9 mouse cellular contexts compared by ENCODE assay signal in the genomic region with DNA sequence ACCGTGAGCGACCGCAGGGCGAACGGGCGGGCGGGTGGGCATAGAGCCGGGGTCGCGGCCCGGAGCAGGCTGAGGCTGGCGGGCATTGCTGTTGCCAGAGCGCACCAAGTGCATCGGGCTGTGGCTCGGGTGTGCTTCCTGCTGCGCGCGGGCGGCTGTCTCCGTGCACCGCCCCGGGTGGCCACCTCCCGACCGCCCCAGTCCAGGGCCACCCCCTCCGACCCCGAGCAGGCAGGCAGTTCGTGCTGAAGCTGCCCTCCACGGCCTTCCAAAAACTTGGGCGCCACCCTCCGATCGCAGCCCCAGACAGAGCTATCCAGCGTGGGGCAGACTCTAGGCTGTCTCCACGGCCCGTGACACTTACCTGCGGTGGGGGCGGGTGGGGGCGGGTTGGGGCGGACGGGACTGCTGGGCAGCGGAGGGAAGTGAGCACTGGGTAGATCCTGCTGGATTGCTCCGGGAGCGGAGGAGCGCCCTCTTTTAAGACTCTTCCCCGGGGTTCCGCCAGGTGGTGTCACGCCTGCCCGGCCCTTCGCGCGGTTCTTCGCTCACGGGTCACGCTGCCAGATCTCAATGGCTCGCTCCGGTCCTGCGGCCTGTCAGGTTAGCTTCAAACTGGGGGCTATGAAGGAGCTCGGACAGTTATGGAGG. TPM values are rescaled to one million over a fixed set of nuclear protein-coding genes. Genes with fewer than 3 reads are reported as not detected.
DNase-seq lines count a peak whose midpoint lies in the region; ATAC-seq and TF ChIP-seq lines count a peak whose summit lies in the region.
"Had no signal": no experiment of that assay in that cellular context is flagged by ENCODE, and none has a peak within 500 bp of the region (broad histone marks: within the 10 kb centered on the region; RNA-seq: fewer than 3 reads in every experiment).

No protein-coding gene starts in this region.

- H3K9ac ChIP-seq in stomach, postnatal 0 days (ENCODE audit: low read length): peak overlapping the region; percentile 57

- peaks cover 20% of the 10 kb centered on the region for H3K4me1 ChIP-seq in heart, embryonic 10.5 days
- H3K4me1 ChIP-seq in stomach, postnatal 0 days (replicated peaks; ENCODE audit: control insufficient read depth, insufficient read depth): 0 out of 2 replicates have a peak, but pooled peaks cover 3% of the 10 kb centered on the region

- DNase-seq in right cerebral cortex, adult 18-20 months: peak; percentile 13
- no peak for DNase-seq in right cerebral cortex, postnatal 25 days
- peak; percentile 54 to 61 for DNase-seq in cerebellum, postnatal 14 days
- peak; percentile 82 for DNase-seq in heart, embryonic 10.5 days (ENCODE audit: low spot score)
- DNase-seq in kidney, adult 8-10 months: peak; percentile 63 to 78
- DNase-seq in lung, postnatal 10 days: peak; percentile 54
- peak; percentile 69 for DNase-seq in stomach, postnatal 0 days (ENCODE audit: low spot score)
- DNase-seq in layer of hippocampus, adult 8-10 months (ENCODE audit: low spot score in 2 of 2): no peak

- peak; percentile 62 for TF ChIP-seq CTCF in stomach, postnatal 0 days (IDR thresholded peaks at IDR 0.05; ENCODE audit: low read depth)

- under 1% methylated on average over 57 of the region's 57 CpGs for WGBS in heart, embryonic 10.5 days
- 1% methylated on average over 51 of the region's 57 CpGs for WGBS in stomach, postnatal 0 days

- peak overlapping the region; percentile 96 for H3K4me2 ChIP-seq in stomach, postnatal 0 days (replicated peaks; ENCODE audit: low read depth)

- peak overlapping the region; percentile 84 for H3K27ac ChIP-seq in heart, embryonic 10.5 days
- H3K27ac ChIP-seq in stomach, postnatal 0 days (replicated peaks): no peak overlapping the region
- H3K27ac ChIP-seq: macrophage had no signal

- H3K4me3 ChIP-seq in heart, embryonic 10.5 days: peak overlapping the region; percentile 72
- H3K4me3 ChIP-seq in stomach, postnatal 0 days (ENCODE audit: low read depth, low read length): peak overlapping the region; percentile 52

- no peaks in the 10 kb centered on the region for H3K9me3 ChIP-seq in heart, embryonic 10.5 days
- no peaks in the 10 kb centered on the region for H3K9me3 ChIP-seq in stomach, postnatal 0 days (ENCODE audit: control insufficient read depth, low read length)

- peak; percentile 70 for ATAC-seq in stomach, postnatal 0 days (ENCODE audit: low FRiP score, low TSS enrichment)

- H3K27me3 ChIP-seq in heart, embryonic 10.5 days (ENCODE audit: insufficient read depth, poor library complexity, severe bottlenecking): peaks cover 93% of the 10 kb centered on the region
- no peaks in the 10 kb centered on the region for H3K27me3 ChIP-seq in stomach, postnatal 0 days (ENCODE audit: control insufficient read depth, insufficient read depth, low read length)

- TF ChIP-seq EP300 in stomach, postnatal 0 days (optimal IDR thresholded peaks at IDR 0.05): no peak

- H3K36me3 ChIP-seq in heart, embryonic 10.5 days: no peaks in the 10 kb centered on the region
- H3K36me3 ChIP-seq in stomach, postnatal 0 days (ENCODE audit: control insufficient read depth, insufficient read depth, low read length): no peaks in the 10 kb centered on the region

RNA-seq across cellular contexts. Expression of gene Ntn1, which starts 0.5 kb away (rescaled TPM):
- 7.0 and 16.2 TPM in 2 replicates for polyA plus RNA-seq in heart, embryonic 10.5 days (2016; fragmentation: Nextera tagmentation; extraction: Ambion mirVana)
- polyA plus RNA-seq in stomach, postnatal 0 days (2015; fragmentation: Nextera tagmentation; extraction: Ambion mirVana): 7.4 and 8.5 TPM in 2 replicates
- 1 to 10 TPM; 6.0 to 7.3 (median 7.0) TPM for total RNA-seq in layer of hippocampus, adult 8-10 months (2022)

RNA-seq across cellular contexts. Expression of gene Pik3r5, which starts 31.8 kb away (rescaled TPM):
- polyA plus RNA-seq in heart, embryonic 10.5 days (2016; fragmentation: Nextera tagmentation; extraction: Ambion mirVana): 0.07 and 0.48 TPM in 2 replicates
- polyA plus RNA-seq in stomach, postnatal 0 days (2015; fragmentation: Nextera tagmentation; extraction: Ambion mirVana): 0.24 and 0.36 TPM in 2 replicates
- 1 to 10 TPM; 1.7 to 6.8 (median 3.3) TPM for total RNA-seq in layer of hippocampus, adult 8-10 months (2022)

Comparison
In these comparisons a context has a peak if more than half of its experiments do, and no peak if none do; other contexts are left out.
1. DNase-seq: peak in right cerebral cortex, adult 18-20 months (single experiment), cerebellum, postnatal 14 days (2 of 2), heart, embryonic 10.5 days (single experiment), kidney, adult 8-10 months (2 of 2), lung, postnatal 10 days (single experiment) and stomach, postnatal 0 days (single experiment); none in right cerebral cortex, postnatal 25 days (single experiment) and layer of hippocampus, adult 8-10 months (0 of 2).